Mouse (Mus musculus): Measurements from ENCODE around the gene Atcay.

DNA sequence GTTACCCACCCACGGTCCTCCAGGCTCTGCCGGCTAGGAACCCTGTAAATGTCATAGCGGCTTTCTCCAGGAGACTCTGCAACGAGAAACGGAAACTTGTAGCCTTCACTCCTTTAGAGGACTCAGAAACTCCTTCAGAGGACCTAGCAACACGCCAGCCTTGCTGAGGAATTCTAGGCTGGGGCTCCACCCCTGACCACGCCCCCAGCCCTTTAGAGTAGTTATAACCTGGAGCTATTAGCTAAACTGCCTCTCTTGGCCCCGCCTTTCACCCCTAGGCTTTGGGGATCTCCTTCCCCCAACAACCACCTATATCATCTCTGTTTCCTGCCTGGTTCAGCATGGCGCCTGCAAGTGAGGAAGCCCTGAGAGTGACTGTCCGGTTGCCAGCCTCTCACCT, 48.9 kb upstream of the Atcay start:
- no peak for TF ChIP-seq POLR2A (IDR thresholded peaks at IDR 0.05; ENCODE audit: low read depth, low read length)
- TF ChIP-seq EP300 (IDR thresholded peaks at IDR 0.05; ENCODE audit: low read length), result no peak
- no peak for TF ChIP-seq MEF2A (IDR thresholded peaks at IDR 0.05; ENCODE audit: borderline replicate concordance, low read depth, low read length)
- TF ChIP-seq ZKSCAN1 (IDR thresholded peaks at IDR 0.05; ENCODE audit: borderline replicate concordance, low read depth, low read length), result no peak
- TF ChIP-seq MAZ (IDR thresholded peaks at IDR 0.05; ENCODE audit: low read depth, low read length), result no peak
- TF ChIP-seq CTCF (conservative IDR thresholded peaks at IDR 0.05 in 1 of 2, IDR thresholded peaks at IDR 0.05 in 1 of 2; ENCODE audit: low read depth in 2 of 2, low read length in 2 of 2), result no peak
- TF ChIP-seq MAFK (IDR thresholded peaks at IDR 0.05; ENCODE audit: insufficient replicate concordance, low read length), result no peak
- TF ChIP-seq KAT2A (IDR thresholded peaks at IDR 0.05; ENCODE audit: insufficient replicate concordance, low read length), result no peak
- TF ChIP-seq GABPA (IDR thresholded peaks at IDR 0.05; ENCODE audit: insufficient replicate concordance, low read depth, low read length), result no peak
- no peak for TF ChIP-seq USF2 (conservative IDR thresholded peaks at IDR 0.05; ENCODE audit: low read depth, low read length)
- no peak for TF ChIP-seq JUND (conservative IDR thresholded peaks at IDR 0.05; ENCODE audit: low read depth, low read length)
- TF ChIP-seq ZNF384 (IDR thresholded peaks at IDR 0.05; ENCODE audit: low read depth, low read length), result no peak
- TF ChIP-seq RAD21 (IDR thresholded peaks at IDR 0.05; ENCODE audit: low read depth, low read length), result no peak
- TF ChIP-seq CHD1 (IDR thresholded peaks at IDR 0.05; ENCODE audit: low read depth, low read length), result no peak

Measured in CH12.LX (cell line).